Mouse (Mus musculus) E14TG2a.4 (cell line): Measurements from ENCODE around the gene Hnrnpul1.

Source experiments
- H3K27me3 ChIP-seq: 2 replicates; pipeline ENCODE4 v1.6.1; 2014; ENCODE audit warnings: low read length, control low read depth; ENCODE audit not compliant: insufficient read depth
- H3K36me3 ChIP-seq: 2 replicates; pipeline ENCODE4 v1.6.1; 2014; ENCODE audit warnings: low read length, control low read depth; ENCODE audit not compliant: insufficient read depth
- H3K4me1 ChIP-seq: replicated peaks from 2 replicates; pipeline ENCODE4 v1.6.1; 2014; ENCODE audit warnings: low read depth, low read length, control low read depth
- H3K4me3 ChIP-seq: replicated peaks from 2 replicates; pipeline ENCODE4 v1.5.1; 2014; ENCODE audit warnings: mild to moderate bottlenecking, low read length
- H3K9me3 ChIP-seq: 2 replicates; pipeline ENCODE4 v1.6.1; 2014; ENCODE audit warnings: low read length, control low read depth
- CTCF ChIP-seq: conservative IDR thresholded peaks from 2 replicates; pipeline ENCODE4 v1.5.1; 2014; ENCODE audit warnings: low read length
- NANOG ChIP-seq: IDR thresholded peaks from 2 replicates; pipeline ENCODE4 v1.6.1; 2014; ENCODE audit warnings: borderline replicate concordance, low read length, mixed read lengths
- POU5F1 ChIP-seq: IDR thresholded peaks from 2 replicates; pipeline ENCODE4 v1.6.1; 2014; ENCODE audit warnings: low read length, borderline replicate concordance

Hnrnpul1 gene

GRCm38 (mm10) chr7:25718788-25719417, 35.7 kb downstream of the Hnrnpul1 start, which contains the start of gene Ccdc97:
TSS of gene Ccdc97 (minus strand) at chr7:25719088.
- Histone ChIP-seq H3K4me3 (peak within 1 kb of the TSS; percentile 87), H3K27me3 (no peaks in the 10 kb centered on the region), H3K9me3 (no peaks in the 10 kb centered on the region), H3K4me1 (peaks cover 68% of the 10 kb centered on the region), H3K36me3 (peaks cover 79% of the 10 kb centered on the region)
- TF ChIP-seq NANOG (no peak), CTCF (no peak)

DNA sequence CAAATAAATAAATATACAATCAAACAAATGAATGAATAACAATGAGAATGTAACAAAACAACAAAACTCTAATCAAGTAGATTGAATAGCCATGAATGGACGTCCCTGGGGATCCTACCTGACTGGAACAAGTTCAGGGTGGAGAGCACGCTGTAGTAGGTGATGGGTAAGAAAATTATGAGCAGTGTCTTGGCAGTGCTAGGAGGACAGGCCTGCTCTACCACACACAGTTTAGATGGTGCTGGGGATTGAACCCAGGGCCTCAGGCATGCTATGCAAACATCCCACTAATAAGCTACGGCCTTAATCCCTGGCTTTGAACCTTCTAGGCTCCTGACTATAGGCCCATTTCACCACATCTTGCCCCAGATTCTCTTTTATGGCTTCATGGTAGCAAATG, 37.1 kb downstream of the Hnrnpul1 start:
- TF ChIP-seq NANOG (no peak), POU5F1 (no peak), CTCF (no peak)
- no peaks in the 10 kb centered on the region for H3K9me3 ChIP-seq
- H3K27me3 ChIP-seq: no peaks in the 10 kb centered on the region
- H3K4me1 ChIP-seq: peaks cover 72% of the 10 kb centered on the region
- H3K36me3 ChIP-seq: peaks cover 79% of the 10 kb centered on the region
- H3K4me3 ChIP-seq: no peak overlapping the region; the same call in 1 of the 2 replicates

- Histone ChIP-seq H3K27me3 (no peaks in the 10 kb centered on the region), H3K36me3 (peaks cover 75% of the 10 kb centered on the region), H3K4me1 (peaks cover 81% of the 10 kb centered on the region), H3K4me3 (peak overlapping the region; percentile 58), H3K9me3 (no peaks in the 10 kb centered on the region)
- TF ChIP-seq POU5F1 (no peak), NANOG (no peak), CTCF (no peak)
Observed at GRCm38 (mm10) chr7:25715731-25716271, 38.8 kb downstream of the Hnrnpul1 start.

- TF ChIP-seq NANOG (no peak), POU5F1 (no peak), CTCF (no peak)
Observed at GRCm38 (mm10) chr7:25714581-25714980, 40.0 kb downstream of the Hnrnpul1 start.

DNA sequence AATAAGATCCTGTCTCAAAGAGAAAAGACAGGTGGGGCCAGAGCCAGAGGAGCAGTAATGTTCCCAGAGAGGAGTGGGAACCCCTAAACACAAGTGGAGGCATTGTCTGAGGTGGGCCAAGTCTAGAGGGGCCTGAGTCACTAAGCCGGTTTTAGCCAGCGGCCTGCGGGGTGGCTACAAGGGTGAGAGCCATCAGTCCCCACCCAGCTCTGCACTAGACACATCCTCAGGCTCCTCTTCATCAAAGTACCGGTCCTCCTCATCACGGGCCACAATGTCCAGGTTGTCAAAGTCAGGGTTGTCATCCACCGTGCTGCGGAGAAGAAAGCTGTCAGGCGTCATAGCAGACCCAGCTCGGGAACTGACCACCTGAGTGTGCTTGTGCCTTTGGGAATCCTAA, 41.8 kb downstream of the Hnrnpul1 start:
- Histone ChIP-seq H3K27me3 (no peaks in the 10 kb centered on the region), H3K4me1 (peaks cover 84% of the 10 kb centered on the region), H3K36me3 (peaks cover 59% of the 10 kb centered on the region), H3K4me3 (no peak overlapping the region), H3K9me3 (no peaks in the 10 kb centered on the region)
- TF ChIP-seq POU5F1 (no peak), CTCF (no peak), NANOG (no peak)

More at GRCm38 (mm10) chr7:25714581-25714980, 40.0 kb downstream of the Hnrnpul1 start:
- H3K4me1 ChIP-seq: peaks cover 82% of the 10 kb centered on the region
- peaks cover 63% of the 10 kb centered on the region for H3K36me3 ChIP-seq
- no peak overlapping the region for H3K4me3 ChIP-seq
- no peaks in the 10 kb centered on the region for H3K9me3 ChIP-seq
- no peaks in the 10 kb centered on the region for H3K27me3 ChIP-seq

GRCm38 (mm10) chr7:25711731-25712197, 42.8 kb downstream of the Hnrnpul1 start:
- Histone ChIP-seq H3K36me3 (peaks cover 56% of the 10 kb centered on the region), H3K27me3 (no peaks in the 10 kb centered on the region), H3K4me3 (no peak overlapping the region), H3K4me1 (peaks cover 85% of the 10 kb centered on the region), H3K9me3 (no peaks in the 10 kb centered on the region)
- TF ChIP-seq CTCF (no peak), POU5F1 (no peak), NANOG (no peak)

DNA sequence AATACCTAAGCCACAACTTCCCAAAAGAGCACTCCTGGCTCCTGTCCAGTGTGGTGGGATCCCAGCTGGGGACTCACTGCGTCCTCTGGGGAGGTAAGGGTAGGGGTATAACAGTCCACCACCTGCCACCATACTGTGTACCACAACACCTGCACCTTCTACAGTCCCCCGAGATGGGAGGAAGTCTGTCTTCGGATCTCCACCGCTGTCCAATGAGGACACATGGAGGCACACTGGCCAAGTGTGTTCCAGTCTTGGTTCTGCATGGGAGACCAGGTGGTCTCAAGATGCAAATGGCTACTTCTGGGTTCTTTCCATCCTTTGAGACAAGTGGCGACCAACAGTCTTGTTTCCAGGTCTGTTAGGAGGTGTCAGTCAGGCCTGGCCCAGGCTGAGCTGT, 43.4 kb downstream of the Hnrnpul1 start:
- Histone ChIP-seq H3K27me3 (no peaks in the 10 kb centered on the region), H3K9me3 (no peaks in the 10 kb centered on the region), H3K36me3 (peaks cover 50% of the 10 kb centered on the region), H3K4me3 (peak overlapping the region; percentile 65; the same call in 1 of the 2 replicates), H3K4me1 (peaks cover 84% of the 10 kb centered on the region)
- TF ChIP-seq CTCF: no peak
- no peak for TF ChIP-seq POU5F1
- TF ChIP-seq NANOG: no peak

DNA sequence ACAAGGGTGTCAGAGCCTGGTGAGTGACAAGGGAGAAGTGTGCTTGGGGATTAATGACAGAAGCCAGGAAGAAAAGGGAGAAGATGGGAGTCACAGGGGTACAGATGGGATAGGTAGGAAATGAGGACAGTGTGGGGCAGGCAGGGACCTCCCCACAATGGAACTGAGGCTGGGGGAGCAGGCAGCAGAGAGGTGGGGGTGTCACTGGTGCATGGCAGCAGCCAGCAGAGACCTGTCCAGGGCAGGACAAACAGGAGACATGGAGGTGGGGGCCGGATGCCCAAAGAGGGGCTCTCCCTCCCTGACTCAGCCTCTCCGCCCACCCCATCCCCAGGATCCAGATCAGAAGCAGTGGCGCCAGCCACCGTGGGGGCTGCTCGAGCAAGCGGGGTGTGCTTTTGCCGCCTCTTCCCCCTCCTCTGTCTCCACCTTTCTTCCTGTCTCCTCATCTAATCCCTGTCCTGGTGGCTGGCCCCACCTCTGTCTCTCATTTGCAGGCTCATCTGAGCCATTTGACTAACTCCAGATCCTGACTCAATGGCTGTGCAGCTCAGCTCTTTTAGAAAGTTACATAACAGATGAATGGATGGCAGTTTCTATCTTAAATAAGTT, 43.9 kb downstream of the Hnrnpul1 start:
- no peaks in the 10 kb centered on the region for H3K9me3 ChIP-seq
- peaks cover 84% of the 10 kb centered on the region for H3K4me1 ChIP-seq
- H3K36me3 ChIP-seq: peaks cover 44% of the 10 kb centered on the region
- TF ChIP-seq NANOG (no peak), CTCF (no peak), POU5F1 (no peak)
- no peaks in the 10 kb centered on the region for H3K27me3 ChIP-seq
- peak overlapping the region; percentile 65 for H3K4me3 ChIP-seq
